Mouse (Mus musculus) liver, postnatal 0 days (tissue): ENCODE data around the gene Ap3d1. TPM values are rescaled to one million over a fixed set of nuclear protein-coding genes. Genes with fewer than 3 reads are reported as not detected.
A peak's percentile ranks its signal among the peaks of the same experiment; 100 is the strongest.

Experiments
- ATAC-seq: fragments of 200-750 bp; cut with Nextera tagmentation; 2 replicates; pipeline ENCODE4 v1.8.0; 2017; ENCODE audit warnings: mild to moderate bottlenecking, moderate library complexity
- DNase-seq: peaks from one replicate; pipeline ENCODE4 v3.0.0-alpha.2; 2016
- H3K27ac ChIP-seq: fragments of 300-500 bp; sonication (generic); 2 replicates; pipeline ENCODE4 v1.5.1; 2014; ENCODE audit warnings: antibody characterized with exemption, moderate library complexity, mild to moderate bottlenecking, low read depth
- H3K27me3 ChIP-seq: fragments of 300-500 bp; sonication (generic); 2 replicates; pipeline ENCODE4 v1.6.1; 2014; ENCODE audit warnings: low read length, control low read depth, mixed read lengths; ENCODE audit not compliant: insufficient read depth
- H3K36me3 ChIP-seq: fragments of 300-500 bp; sonication (generic); replicated peaks from 2 replicates; pipeline ENCODE4 v1.6.1; 2014; ENCODE audit warnings: mild to moderate bottlenecking, control low read depth, low read length, moderate library complexity, mixed read lengths; ENCODE audit not compliant: insufficient read depth
- H3K4me1 ChIP-seq: fragments of 300-500 bp; sonication (generic); 2 replicates; pipeline ENCODE4 v1.6.1; 2014; ENCODE audit warnings: antibody characterized with exemption, mild to moderate bottlenecking, control low read depth; ENCODE audit not compliant: insufficient read depth
- H3K4me2 ChIP-seq: fragments of 300-500 bp; sonication (generic); 2 replicates; pipeline ENCODE4 v1.6.1; 2014; ENCODE audit warnings: low read depth, mild to moderate bottlenecking, low read length, moderate library complexity, mixed read lengths
- H3K4me3 ChIP-seq: fragments of 300-500 bp; sonication (generic); 2 replicates; pipeline ENCODE4 v1.5.1; 2014; ENCODE audit warnings: low read depth, low read length
- H3K9ac ChIP-seq: fragments of 300-500 bp; sonication (generic); replicated peaks from 2 replicates; pipeline ENCODE4 v1.6.1; 2014; ENCODE audit warnings: mild to moderate bottlenecking, moderate library complexity
- H3K9me3 ChIP-seq: fragments of 300-500 bp; sonication (generic); 2 replicates; pipeline ENCODE4 v1.6.1; 2016; ENCODE audit warnings: mild to moderate bottlenecking, control low read depth, low read length, mixed read lengths
- CTCF ChIP-seq: sonication (generic); IDR thresholded peaks from 2 replicates; pipeline ENCODE4 v1.5.1; 2016; ENCODE audit warnings: antibody characterized with exemption, low read depth
- EP300 ChIP-seq: IDR thresholded peaks from 2 replicates; pipeline ENCODE4 v1.6.1; 2016; ENCODE audit warnings: antibody characterized with exemption, low read depth, mild to moderate bottlenecking
- WGBS: fragments of 180-500 bp; shearing (Covaris S2); extraction: QIAGEN DNeasy Blood & Tissue Kit; methylation state at CpG from one replicate; pipeline ENCODE4 v1.1.7; 2014; ENCODE audit not compliant: insufficient replicate concordance; 5-methylcytosine and 5-hydroxymethylcytosine counted together
- polyA plus RNA-seq: library from polyadenylated mRNA; unstranded; fragments of >200 nt; fragmentation: Nextera tagmentation; extraction: Ambion mirVana; gene quantifications from 2 replicates; pipeline ENCODE4 v1.2.1, GENCODE M21; 2015

The Ap3d1 gene
- polyA plus RNA-seq, 1 experiment from 2014 or later, result 19.0 TPM

DNA sequence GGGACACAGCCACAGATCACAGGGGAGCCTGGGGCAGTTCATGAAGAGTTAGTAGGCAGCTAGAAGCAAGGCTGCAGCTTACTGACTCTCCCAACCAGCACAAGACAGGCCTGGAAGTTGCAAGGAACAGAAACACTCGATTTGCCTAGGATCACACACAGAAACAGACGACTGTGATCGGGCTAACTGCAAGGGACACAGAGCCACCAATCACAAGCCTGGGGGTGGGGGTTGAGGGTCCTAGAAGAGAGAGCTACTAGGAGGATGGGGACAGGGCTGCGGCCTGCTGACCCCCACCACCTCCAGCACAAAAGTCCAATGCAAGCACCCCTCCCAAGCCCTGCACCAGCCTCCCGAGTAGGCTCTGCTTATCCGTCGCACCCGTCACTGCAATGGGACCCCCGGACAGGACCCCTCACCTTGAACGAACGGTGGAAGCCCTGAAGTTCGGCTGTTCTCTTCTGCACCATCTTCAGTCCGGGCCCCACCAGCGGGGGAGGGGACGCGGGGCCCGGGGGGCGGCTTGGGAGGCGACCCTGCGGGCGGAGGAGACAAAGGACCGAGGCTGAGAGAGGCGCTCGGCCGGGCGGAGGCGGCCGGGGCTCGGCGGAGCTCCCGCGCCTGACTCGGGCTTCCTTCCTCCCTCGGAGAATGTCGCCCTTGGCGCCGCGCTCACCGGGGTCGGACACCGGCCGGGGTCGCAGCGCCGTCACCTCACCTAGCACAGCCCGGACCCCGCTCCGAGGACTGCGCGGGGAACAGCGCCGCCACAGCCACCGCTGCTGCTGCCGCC lies 66.5 kb downstream of the Ap3d1 start:
- Histone ChIP-seq H3K27me3 (no peaks in the 10 kb centered on the region), H3K4me2 (peak overlapping the region; percentile 78), H3K27ac (peak overlapping the region; percentile 100), H3K4me3 (peak overlapping the region; percentile 95), H3K4me1 (peaks cover 62% of the 10 kb centered on the region), H3K9ac (peak overlapping the region; percentile 96), H3K36me3 (peaks cover 33% of the 10 kb centered on the region), H3K9me3 (no peaks in the 10 kb centered on the region)
- TF ChIP-seq CTCF (no peak), EP300 (no peak)
- ATAC-seq (no peak), DNase-seq (no peak)
- 0% methylated on average over 25 of the region's 54 CpGs for WGBS

DNA sequence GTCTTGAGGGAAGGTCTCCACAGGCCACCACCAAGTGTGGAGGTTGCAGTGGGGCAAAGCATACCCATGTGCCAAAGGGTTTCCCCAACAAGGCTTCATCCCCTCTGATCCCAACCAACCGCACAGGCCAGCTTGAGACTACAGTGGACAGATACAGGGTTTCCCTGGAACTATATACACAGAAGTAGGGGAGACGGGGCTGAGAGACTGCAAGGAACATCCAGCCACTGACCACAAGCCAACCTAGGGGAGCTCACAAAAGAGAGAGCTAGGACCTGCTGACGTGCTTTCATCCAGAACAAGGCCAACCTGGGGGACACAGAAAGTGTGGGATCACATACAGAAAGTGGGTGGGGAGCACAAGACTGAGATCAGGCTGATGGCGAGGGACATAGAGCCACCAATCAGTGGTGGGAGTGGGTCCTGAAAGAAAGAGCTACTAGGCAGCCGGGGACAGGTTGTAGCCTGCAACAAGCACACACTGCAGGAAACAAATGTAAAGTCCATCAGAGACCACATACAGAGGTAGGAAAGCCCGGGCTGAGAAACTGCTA lies 67.1 kb downstream of the Ap3d1 start:
- Histone ChIP-seq H3K27me3 (no peaks in the 10 kb centered on the region), H3K4me1 (peaks cover 57% of the 10 kb centered on the region), H3K36me3 (peaks cover 40% of the 10 kb centered on the region), H3K9me3 (no peaks in the 10 kb centered on the region), H3K9ac (peak overlapping the region; percentile 96), H3K4me2 (peak overlapping the region; percentile 78), H3K4me3 (peak overlapping the region; percentile 95), H3K27ac (peak overlapping the region; percentile 100)
- 6% methylated on average over 6 of the region's 6 CpGs for WGBS
- TF ChIP-seq CTCF (no peak), EP300 (no peak)
- DNase-seq (no peak), ATAC-seq (no peak)

- Histone ChIP-seq H3K9me3 (no peaks in the 10 kb centered on the region), H3K9ac (peak overlapping the region; percentile 96), H3K27ac (peak overlapping the region; percentile 100), H3K4me2 (peak overlapping the region; percentile 78), H3K27me3 (no peaks in the 10 kb centered on the region), H3K4me3 (peak overlapping the region; percentile 95), H3K36me3 (peaks cover 47% of the 10 kb centered on the region), H3K4me1 (peaks cover 50% of the 10 kb centered on the region)
- TF ChIP-seq EP300, result no peak; the same call in 1 of the 2 replicates
- TF ChIP-seq CTCF, result no peak
- ATAC-seq (no peak), DNase-seq (peak; percentile 52)
- 53% methylated on average over 5 of the region's 5 CpGs for WGBS
Measured at GRCm38 (mm10) chr10:80674161-80674711, 67.8 kb downstream of the Ap3d1 start.

DNA sequence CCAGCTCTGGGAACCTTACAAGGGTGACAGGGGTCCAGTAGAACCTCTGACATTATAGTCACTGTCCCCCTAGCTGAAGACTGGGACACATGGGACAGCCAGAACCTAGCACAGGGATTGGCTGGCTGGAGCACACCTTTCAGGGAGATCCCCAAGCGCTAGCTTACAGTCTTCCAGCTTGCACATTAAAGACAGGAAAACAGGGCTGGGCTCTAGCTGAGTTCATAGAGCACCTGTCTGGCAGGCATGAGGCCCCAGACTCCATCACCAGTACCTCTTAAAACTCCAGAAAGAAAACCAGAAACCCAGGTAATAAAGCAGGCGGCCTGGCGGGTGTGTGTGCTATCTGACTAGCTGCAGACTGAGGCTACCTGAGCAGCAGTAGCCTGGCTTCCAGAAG lies 68.4 kb downstream of the Ap3d1 start:
- Histone ChIP-seq H3K4me3 (peak overlapping the region; percentile 95), H3K4me2 (peak overlapping the region; percentile 78), H3K36me3 (peaks cover 52% of the 10 kb centered on the region), H3K9me3 (no peaks in the 10 kb centered on the region), H3K27me3 (no peaks in the 10 kb centered on the region), H3K4me1 (peaks cover 45% of the 10 kb centered on the region), H3K9ac (peak overlapping the region; percentile 96), H3K27ac (peak overlapping the region; percentile 100; the same call in 1 of the 2 replicates)
- TF ChIP-seq EP300 (no peak), CTCF (no peak)
- DNase-seq (no peak), ATAC-seq (no peak)
- WGBS, result 81% methylated on average over 3 of the region's 3 CpGs

DNA sequence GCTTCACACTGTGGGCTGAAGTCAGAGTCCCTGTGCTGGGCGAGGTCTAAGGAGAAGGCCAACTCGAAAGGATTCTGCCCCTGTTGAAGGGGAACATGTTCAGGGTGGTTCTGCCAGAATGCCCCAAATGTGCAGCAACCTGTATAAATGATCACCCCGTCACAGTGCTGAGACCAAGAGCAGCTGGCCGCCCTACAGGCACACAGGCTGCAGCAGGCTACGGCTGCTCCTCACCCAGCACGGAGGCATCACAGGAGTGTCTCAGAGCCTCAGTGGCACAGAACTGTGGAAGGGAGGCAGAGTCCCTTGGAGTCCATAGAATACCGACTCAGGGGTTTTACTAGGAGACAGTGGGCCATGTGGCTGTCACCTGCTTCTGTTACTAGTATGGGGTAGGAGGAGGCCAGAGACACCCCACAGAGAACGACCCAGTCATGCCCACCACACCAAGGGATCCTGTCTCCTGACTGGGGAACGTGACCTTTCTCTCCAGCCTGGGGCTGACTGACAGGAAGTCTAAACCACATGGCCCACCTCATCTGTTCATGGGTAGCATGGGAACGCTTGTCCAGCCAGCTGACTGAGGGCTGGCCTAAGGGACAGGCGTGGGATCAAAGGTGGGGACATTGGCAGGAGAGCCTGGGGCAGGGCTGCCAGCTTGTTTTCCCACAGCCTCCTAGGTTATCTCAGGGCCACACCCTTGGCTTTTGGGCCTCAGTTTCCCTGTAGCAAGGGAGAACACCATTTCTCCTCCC lies 70.0 kb downstream of the Ap3d1 start:
- Histone ChIP-seq H3K4me1 (peaks cover 32% of the 10 kb centered on the region), H3K27ac (no peak overlapping the region), H3K4me2 (no peak overlapping the region; the same call in 1 of the 2 replicates), H3K9ac (no peak overlapping the region; the same call in 1 of the 2 replicates), H3K36me3 (peaks cover 68% of the 10 kb centered on the region), H3K9me3 (no peaks in the 10 kb centered on the region), H3K27me3 (no peaks in the 10 kb centered on the region), H3K4me3 (no peak overlapping the region)
- DNase-seq, result no peak
- no peak for ATAC-seq
- TF ChIP-seq EP300 (no peak), CTCF (no peak)
- WGBS, result 81% methylated on average over 11 of the region's 11 CpGs

DNA sequence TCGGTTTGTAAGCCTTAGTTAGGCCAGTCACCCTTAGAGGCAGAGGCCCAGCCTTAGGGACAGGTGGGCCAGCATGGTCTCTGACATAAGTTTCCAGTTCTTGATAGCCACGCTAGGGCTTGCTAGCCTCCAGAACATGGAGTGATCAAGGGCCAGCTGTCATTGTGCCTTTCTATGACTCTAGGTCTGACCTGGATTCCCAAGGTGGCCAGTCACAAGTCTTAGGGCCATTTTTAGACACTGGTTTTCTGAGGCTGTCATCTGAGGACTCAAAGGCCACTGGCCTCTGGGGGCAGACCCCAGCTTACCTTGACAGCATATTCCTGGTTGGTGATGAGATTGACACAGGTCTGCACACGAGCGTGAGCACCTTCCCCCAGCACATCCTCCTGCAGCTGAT lies 70.8 kb downstream of the Ap3d1 start:
- no peak for DNase-seq
- WGBS, result 88% methylated on average over 4 of the region's 4 CpGs

More for the DNA sequence above, 70.8 kb downstream of the Ap3d1 start:
- no peak for ATAC-seq
- TF ChIP-seq CTCF (no peak), EP300 (no peak)
- Histone ChIP-seq H3K9me3 (no peaks in the 10 kb centered on the region), H3K9ac (no peak overlapping the region), H3K4me2 (no peak overlapping the region), H3K4me1 (peaks cover 32% of the 10 kb centered on the region), H3K36me3 (peaks cover 77% of the 10 kb centered on the region), H3K27ac (no peak overlapping the region), H3K4me3 (no peak overlapping the region), H3K27me3 (no peaks in the 10 kb centered on the region)
